Mouse (Mus musculus): Measurements from ENCODE around the gene Kdm4b. TPM values are rescaled to one million over a fixed set of nuclear protein-coding genes. Genes with fewer than 3 reads are reported as not detected.

The Kdm4b gene
- total and polyA plus RNA-seq, 3 experiments = 9.1 to 27.5 TPM; not detected in 1

DNA sequence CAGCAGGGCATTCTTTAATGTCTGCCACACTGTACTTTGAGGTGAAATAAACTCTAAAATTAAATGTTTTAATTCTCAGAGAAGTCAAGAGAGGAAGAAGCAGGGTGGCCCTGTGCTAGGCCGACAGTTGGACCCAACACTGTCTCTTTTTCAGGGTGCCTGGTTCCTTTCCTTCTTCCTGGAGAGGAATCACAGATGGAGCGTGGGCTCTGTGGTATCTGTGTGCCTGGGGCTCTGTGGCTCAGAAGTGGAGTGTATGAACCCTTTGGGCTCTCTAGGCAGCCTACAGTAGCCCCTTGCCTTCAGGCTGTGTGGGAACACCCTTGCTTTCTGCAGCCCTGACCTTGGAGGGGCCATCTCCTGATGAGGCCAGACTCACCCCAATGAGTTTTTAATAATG, 35.7 kb downstream of the Kdm4b start:
- no peaks in the 10 kb centered on the region for H3K9me3 ChIP-seq (replicated peaks; ENCODE audit: insufficient read depth, low read length)
- TF ChIP-seq MYC (IDR thresholded peaks at IDR 0.05; ENCODE audit: low read depth, low read length) = no peak
- no peak for TF ChIP-seq MAFK (IDR thresholded peaks at IDR 0.05; ENCODE audit: borderline replicate concordance, low read depth, low read length)
- TF ChIP-seq ZC3H11A (IDR thresholded peaks at IDR 0.05; ENCODE audit: low read depth, low read length) = no peak
- no peak for TF ChIP-seq USF2 (IDR thresholded peaks at IDR 0.05; ENCODE audit: borderline replicate concordance in 1 of 2, insufficient read depth in 1 of 2, low read depth in 1 of 2, low read length in 2 of 2)
- no peak for TF ChIP-seq CTCF (IDR thresholded peaks at IDR 0.05 in 2 of 3, conservative IDR thresholded peaks at IDR 0.05 in 1 of 3; ENCODE audit: control insufficient read depth in 1 of 3, insufficient read depth in 1 of 3, low read depth in 2 of 3, low read length in 3 of 3, poor library complexity in 1 of 3, severe bottlenecking in 1 of 3)
- no peak for TF ChIP-seq MYB (IDR thresholded peaks at IDR 0.05; ENCODE audit: low read depth, low read length)
- no peak for TF ChIP-seq ELF1 (IDR thresholded peaks at IDR 0.05; ENCODE audit: low read depth, low read length)
- no peak for TF ChIP-seq TBP (IDR thresholded peaks at IDR 0.05; ENCODE audit: low read depth, low read length)
- no peak for TF ChIP-seq E2F4 (IDR thresholded peaks at IDR 0.05; ENCODE audit: borderline replicate concordance, low read depth, low read length)
- no peak for DNase-seq (ENCODE audit: low read depth, low spot score)
- no peaks in the 10 kb centered on the region for H3K36me3 ChIP-seq (ENCODE audit: control insufficient read depth in 1 of 2, insufficient read depth in 2 of 2, low read length in 2 of 2)
- H3K27me3 ChIP-seq (ENCODE audit: control insufficient read depth in 1 of 2, insufficient read depth in 2 of 2, low read length in 2 of 2) = no peaks in the 10 kb centered on the region
- H3K79me2 ChIP-seq (ENCODE audit: control insufficient read depth, insufficient read depth, low read length, poor library complexity) = no peaks in the 10 kb centered on the region
- no peak overlapping the region for H3K9ac ChIP-seq (ENCODE audit: control insufficient read depth, low read depth, low read length, poor library complexity, severe bottlenecking)
- H3K27ac ChIP-seq (ENCODE audit: control insufficient read depth, low read depth, low read length) = no peak overlapping the region
- H3K4me1 ChIP-seq (ENCODE audit: control insufficient read depth in 1 of 2, insufficient read depth in 2 of 2, low read length in 2 of 2) = no peaks in the 10 kb centered on the region
- no peak overlapping the region for H3K4me3 ChIP-seq (ENCODE audit: control insufficient read depth in 1 of 2, insufficient read depth in 1 of 2, low read depth in 2 of 2, low read length in 2 of 2)

DNA sequence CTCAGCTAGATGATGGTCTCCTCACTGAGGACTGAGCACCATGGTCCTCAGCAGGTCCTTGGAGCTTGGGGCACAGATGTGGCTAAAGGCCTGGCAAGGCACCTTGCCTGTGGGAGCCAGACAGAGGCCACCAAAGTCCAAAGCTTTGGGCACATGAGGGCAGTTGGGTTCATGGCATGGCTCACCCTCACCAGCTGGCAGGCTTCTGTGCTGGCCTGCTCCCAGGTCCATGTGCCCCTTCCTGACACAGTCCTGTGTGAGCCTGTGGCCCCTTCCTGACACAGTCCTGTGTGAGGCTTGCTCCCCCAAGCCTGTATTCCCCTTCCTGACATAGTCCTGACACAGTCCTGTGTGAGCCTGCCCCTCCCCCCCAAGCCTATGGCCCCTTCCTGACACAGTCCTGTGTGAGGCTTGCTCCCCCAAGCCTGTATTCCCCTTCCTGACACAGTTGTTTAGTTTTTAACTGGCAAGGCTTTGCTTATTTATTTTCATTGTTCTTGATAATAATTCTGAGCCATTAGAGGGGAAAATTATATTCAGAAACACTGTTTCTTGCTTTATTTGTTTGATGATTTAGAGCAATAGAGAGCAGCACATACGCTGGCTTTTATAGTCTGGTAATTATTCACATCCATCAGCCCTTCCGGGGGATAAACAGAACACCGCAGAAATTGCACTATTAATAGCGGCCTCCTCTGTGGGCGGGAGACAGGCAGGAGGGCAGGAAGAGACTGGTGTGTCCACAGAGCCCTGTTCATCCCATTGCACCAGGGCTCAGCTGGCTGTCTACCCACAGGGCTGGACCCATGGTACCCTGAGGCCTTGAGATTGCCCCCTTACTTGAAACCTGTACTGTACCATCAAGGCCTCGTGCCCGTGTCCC, 40.2 kb downstream of the Kdm4b start:
- Histone ChIP-seq H3K27ac (ENCODE audit: control insufficient read depth, low read depth, low read length) (no peak overlapping the region), H3K4me3 (ENCODE audit: control insufficient read depth in 1 of 2, insufficient read depth in 1 of 2, low read depth in 2 of 2, low read length in 2 of 2) (no peak overlapping the region), H3K9ac (ENCODE audit: control insufficient read depth, low read depth, low read length, poor library complexity, severe bottlenecking) (no peak overlapping the region), H3K27me3 (ENCODE audit: control insufficient read depth in 1 of 2, insufficient read depth in 2 of 2, low read length in 2 of 2) (no peaks in the 10 kb centered on the region), H3K9me3 (replicated peaks; ENCODE audit: insufficient read depth, low read length) (no peaks in the 10 kb centered on the region), H3K36me3 (ENCODE audit: control insufficient read depth in 1 of 2, insufficient read depth in 2 of 2, low read length in 2 of 2) (no peaks in the 10 kb centered on the region), H3K4me1 (ENCODE audit: control insufficient read depth in 1 of 2, insufficient read depth in 2 of 2, low read length in 2 of 2) (no peaks in the 10 kb centered on the region), H3K79me2 (ENCODE audit: control insufficient read depth, insufficient read depth, low read length, poor library complexity) (no peaks in the 10 kb centered on the region)
- TF ChIP-seq GATA1 (IDR thresholded peaks at IDR 0.05; ENCODE audit: low read depth, low read length) = no peak
- no peak for TF ChIP-seq UBTF (IDR thresholded peaks at IDR 0.05; ENCODE audit: borderline replicate concordance, insufficient read depth, low read depth, low read length)
- TF ChIP-seq MYC (IDR thresholded peaks at IDR 0.05; ENCODE audit: low read depth, low read length) = no peak
- TF ChIP-seq RAD21 (IDR thresholded peaks at IDR 0.05; ENCODE audit: low read depth, low read length) = no peak
- no peak for TF ChIP-seq POLR2A (IDR thresholded peaks at IDR 0.05; ENCODE audit: control insufficient read depth in 1 of 2, insufficient read depth in 1 of 2, low read depth in 1 of 2, low read length in 2 of 2, poor library complexity in 1 of 2)
- TF ChIP-seq ZNF384 (IDR thresholded peaks at IDR 0.05; ENCODE audit: low read depth, low read length) = no peak
- no peak for TF ChIP-seq GABPA (IDR thresholded peaks at IDR 0.05; ENCODE audit: low read depth, low read length)
- no peak for TF ChIP-seq TAL1 (IDR thresholded peaks at IDR 0.05; ENCODE audit: low read length)
- TF ChIP-seq ZC3H11A (IDR thresholded peaks at IDR 0.05; ENCODE audit: low read depth, low read length) = no peak
- no peak for DNase-seq (ENCODE audit: low read depth, low spot score)

All from MEL (cell line).